Mouse (Mus musculus) liver, embryonic 14.5 days (tissue): ENCODE measurements around the gene Snx6. TPM values are rescaled to one million over a fixed set of nuclear protein-coding genes. Genes with fewer than 3 reads are reported as not detected.

ENCODE experiments used
- ATAC-seq: fragments of 200-750 bp; cut with Nextera tagmentation; 2 replicates; pipeline ENCODE4 v1.8.0; 2017; ENCODE audit warnings: moderate number of reproducible peaks, mild to moderate bottlenecking, moderate library complexity; ENCODE audit not compliant: insufficient read depth
- DNase-seq, 3 experiments: peaks; one replicate each; pipeline ENCODE4 v3.0.0-alpha.2; 2012 to 2013; ENCODE audit warnings: low read depth in 3 of 3, low spot score in 3 of 3
- H3K27ac ChIP-seq: fragments of 300-500 bp; sonication (generic); 2 replicates; pipeline ENCODE4 v1.5.1; 2014; ENCODE audit warnings: moderate library complexity, mild to moderate bottlenecking, control low read depth, inconsistent platforms
- H3K27me3 ChIP-seq: fragments of 300-500 bp; sonication (generic); 2 replicates; pipeline ENCODE4 v1.6.1; 2014; ENCODE audit warnings: mild to moderate bottlenecking, low read length, moderate library complexity; ENCODE audit not compliant: control insufficient read depth, insufficient read depth
- H3K36me3 ChIP-seq: fragments of 300-500 bp; sonication (generic); replicated peaks from 2 replicates; pipeline ENCODE4 v1.6.1; 2014; ENCODE audit warnings: low read depth; ENCODE audit not compliant: control insufficient read depth, insufficient read depth
- H3K4me1 ChIP-seq, 2 experiments: fragments of 200-500 bp in 1 of 2; fragments of 300-500 bp in 1 of 2; sonication (generic) in 1 of 2; replicated peaks; 2 replicates each; pipeline ENCODE4 v1.6.1; 2012 to 2014; ENCODE audit warnings: antibody characterized with exemption in 1 of 2, inconsistent platforms in 1 of 2, low read length in 1 of 2; ENCODE audit not compliant: control insufficient read depth in 2 of 2, insufficient read depth in 2 of 2
- H3K4me2 ChIP-seq: fragments of 300-500 bp; sonication (generic); 2 replicates; pipeline ENCODE4 v1.6.1; 2014; ENCODE audit warnings: low read depth, mild to moderate bottlenecking, control low read depth, moderate library complexity
- H3K4me3 ChIP-seq, 2 experiments: fragments of 200-500 bp in 1 of 2; fragments of 300-500 bp in 1 of 2; sonication (generic) in 1 of 2; 2 replicates each; pipeline ENCODE4 v1.5.1; 2012 to 2014; ENCODE audit warnings: low read depth in 2 of 2, low read length in 2 of 2, mild to moderate bottlenecking in 2 of 2, control low read depth in 1 of 2, inconsistent platforms in 1 of 2, moderate library complexity in 1 of 2; ENCODE audit not compliant: insufficient read depth in 1 of 2
- H3K9ac ChIP-seq: fragments of 300-500 bp; sonication (generic); replicated peaks from 2 replicates; pipeline ENCODE4 v1.6.1; 2014; ENCODE audit warnings: mild to moderate bottlenecking, control low read depth, moderate library complexity
- H3K9me3 ChIP-seq: fragments of 300-500 bp; sonication (generic); 2 replicates; pipeline ENCODE4 v1.6.1; 2016; ENCODE audit warnings: low read length, mixed read lengths; ENCODE audit not compliant: control insufficient read depth
- CTCF ChIP-seq: IDR thresholded peaks from 2 replicates; pipeline ENCODE4 v1.5.1; 2016; ENCODE audit warnings: antibody characterized with exemption, low read depth, control low read depth
- EP300 ChIP-seq: IDR thresholded peaks from 2 replicates; pipeline ENCODE4 v1.6.1; 2016; ENCODE audit warnings: antibody characterized with exemption, low read depth
- WGBS: fragments of 180-500 bp; shearing (Covaris S2); extraction: QIAGEN DNeasy Blood & Tissue Kit; methylation state at CpG from one replicate; pipeline ENCODE4 v1.1.7; 2014; ENCODE audit not compliant: insufficient replicate concordance; 5-methylcytosine and 5-hydroxymethylcytosine counted together
- polyA plus RNA-seq, 2 experiments: library from polyadenylated mRNA; depleted of rRNA in 1 of 2; stranded (reverse) in 1 of 2; unstranded in 1 of 2; fragments of >200 nt; fragmentation: Nextera tagmentation in 1 of 2; extraction: Ambion mirVana in 1 of 2; gene quantifications; 2 replicates each; pipeline versions ENCODE4 v1.2.1 to v1.2.3; 2012 to 2014

Snx6 gene
- polyA plus RNA-seq, 2 experiments, result 17.4 to 46.1 TPM

GRCm38 (mm10) chr12:54803531-54803930 is 8.0 kb upstream of the Snx6 start:
- Histone ChIP-seq H3K4me3 (no peak overlapping the region), H3K4me2 (no peak overlapping the region), H3K27me3 (no peaks in the 10 kb centered on the region), H3K4me1 (peaks cover 0 to 12% of the 10 kb centered on the region in 2 experiments; a peak in 2 of 4 replicates), H3K9me3 (no peaks in the 10 kb centered on the region), H3K27ac (no peak overlapping the region), H3K36me3 (no peaks in the 10 kb centered on the region), H3K9ac (no peak overlapping the region)
- ATAC-seq, result no peak
- 72% methylated on average over 3 of the region's 3 CpGs for WGBS
- TF ChIP-seq CTCF, result no peak
- TF ChIP-seq EP300, result no peak
- no peak for DNase-seq

GRCm38 (mm10) chr12:54796516-54797195 is 1.2 kb upstream of the Snx6 start:
- DNase-seq (no peak), ATAC-seq (no peak)
- Histone ChIP-seq H3K36me3 (no peaks in the 10 kb centered on the region), H3K27ac (no peak overlapping the region), H3K9ac (no peak overlapping the region), H3K27me3 (no peaks in the 10 kb centered on the region), H3K4me2 (no peak overlapping the region), H3K4me1 (peaks cover 6% of the 10 kb centered on the region in 2 experiments), H3K9me3 (no peaks in the 10 kb centered on the region), H3K4me3 (no peak overlapping the region)
- TF ChIP-seq EP300 (no peak), CTCF (no peak)
- WGBS, result 80% methylated on average over 8 of the region's 8 CpGs

GRCm38 (mm10) chr12:54794392-54794791 is 1.1 kb downstream of the Snx6 start:
- TF ChIP-seq CTCF, result no peak
- no peak for TF ChIP-seq EP300
- H3K9ac ChIP-seq, result no peak overlapping the region
- no peaks in the 10 kb centered on the region for H3K9me3 ChIP-seq
- no peak for ATAC-seq
- no peaks in the 10 kb centered on the region for H3K27me3 ChIP-seq
- H3K4me2 ChIP-seq, result peak overlapping the region; percentile 96
- no peak for DNase-seq
- WGBS, result 42% methylated on average over 3 of the region's 3 CpGs
- H3K36me3 ChIP-seq, result no peaks in the 10 kb centered on the region
- H3K4me1 ChIP-seq, result peaks cover 7 to 16% of the 10 kb centered on the region in 2 experiments
- peak overlapping the region in 1 of 2 experiments; percentile 95; a peak in 3 of 4 replicates for H3K4me3 ChIP-seq
- H3K27ac ChIP-seq, result no peak overlapping the region

- Histone ChIP-seq H3K27ac (no peak overlapping the region), H3K4me1 (peaks cover 12 to 20% of the 10 kb centered on the region in 2 experiments), H3K4me3 (no peak overlapping the region), H3K9me3 (no peaks in the 10 kb centered on the region), H3K4me2 (no peak overlapping the region), H3K27me3 (no peaks in the 10 kb centered on the region), H3K9ac (no peak overlapping the region), H3K36me3 (no peaks in the 10 kb centered on the region)
- DNase-seq, result no peak
- TF ChIP-seq CTCF (no peak), EP300 (no peak)
- no peak for ATAC-seq
- 77% methylated on average over 8 of the region's 8 CpGs for WGBS
Measured at GRCm38 (mm10) chr12:54791465-54791864, 4.0 kb downstream of the Snx6 start.

GRCm38 (mm10) chr12:54789346-54790143 is 6.0 kb downstream of the Snx6 start:
- Histone ChIP-seq H3K36me3 (no peaks in the 10 kb centered on the region), H3K9ac (no peak overlapping the region), H3K4me3 (no peak overlapping the region), H3K27ac (no peak overlapping the region), H3K9me3 (no peaks in the 10 kb centered on the region), H3K4me2 (peak overlapping the region; percentile 16), H3K27me3 (no peaks in the 10 kb centered on the region), H3K4me1 (peaks cover 10 to 20% of the 10 kb centered on the region in 2 experiments; a peak in 3 of 4 replicates)
- WGBS, result 45% methylated on average over 11 of the region's 11 CpGs
- DNase-seq, result peak; percentile 18 to 40 (median 39)
- ATAC-seq, result peak; percentile 79
- no peak for TF ChIP-seq EP300
- peak; percentile 43 for TF ChIP-seq CTCF
